Mouse (Mus musculus) midbrain, embryonic 12.5 days (tissue): ENCODE data around the gene Entpd5. TPM values are rescaled to one million over a fixed set of nuclear protein-coding genes. Genes with fewer than 3 reads are reported as not detected.
"Not testable (repeated sequence)": the region's sequence is repeated elsewhere in the genome, so short reads cannot be mapped to it uniquely, and the experiment has no call there.

Experiments used
- ATAC-seq: fragments of 200-750 bp; cut with Nextera tagmentation; 2 replicates; pipeline ENCODE4 v1.8.0; 2017; ENCODE audit warnings: low read depth, moderate TSS enrichment, moderate library complexity; ENCODE audit not compliant: low FRiP score
- H3K27ac ChIP-seq: fragments of 300-500 bp; sonication (generic); replicated peaks from 2 replicates; pipeline ENCODE4 v1.5.1; 2016; ENCODE audit warnings: mild to moderate bottlenecking
- H3K27me3 ChIP-seq: fragments of 300-500 bp; sonication (generic); 2 replicates; pipeline ENCODE4 v1.6.1; 2016; ENCODE audit warnings: mild to moderate bottlenecking
- H3K36me3 ChIP-seq: fragments of 300-500 bp; sonication (generic); 2 replicates; pipeline ENCODE4 v1.6.1; 2016
- H3K4me1 ChIP-seq: fragments of 300-500 bp; sonication (generic); 2 replicates; pipeline ENCODE4 v1.6.1; 2016
- H3K4me2 ChIP-seq: fragments of 300-500 bp; sonication (generic); replicated peaks from 2 replicates; pipeline ENCODE4 v1.6.1; 2016; ENCODE audit warnings: mild to moderate bottlenecking, moderate library complexity
- H3K4me3 ChIP-seq: fragments of 300-500 bp; sonication (generic); 2 replicates; pipeline ENCODE4 v1.5.1; 2016; ENCODE audit warnings: mild to moderate bottlenecking
- H3K9ac ChIP-seq: fragments of 300-500 bp; sonication (generic); replicated peaks from 2 replicates; pipeline ENCODE4 v1.6.1; 2016; ENCODE audit warnings: mild to moderate bottlenecking, moderate library complexity
- H3K9me3 ChIP-seq: fragments of 300-500 bp; sonication (generic); 2 replicates; pipeline ENCODE4 v1.6.1; 2016; ENCODE audit warnings: mild to moderate bottlenecking
- WGBS: fragments of 180-500 bp; shearing (Covaris S2); methylation state at CpG from one replicate; pipeline ENCODE4 v1.1.7; 2016; 5-methylcytosine and 5-hydroxymethylcytosine counted together
- polyA plus RNA-seq: library from polyadenylated mRNA; unstranded; fragments of >200 nt; fragmentation: Nextera tagmentation; extraction: Ambion mirVana; gene quantifications from 2 replicates; pipeline ENCODE4 v1.2.1, GENCODE M21; 2016

The Entpd5 gene
- polyA plus RNA-seq, 1 experiment from 2014 or later = 9.6 TPM

DNA sequence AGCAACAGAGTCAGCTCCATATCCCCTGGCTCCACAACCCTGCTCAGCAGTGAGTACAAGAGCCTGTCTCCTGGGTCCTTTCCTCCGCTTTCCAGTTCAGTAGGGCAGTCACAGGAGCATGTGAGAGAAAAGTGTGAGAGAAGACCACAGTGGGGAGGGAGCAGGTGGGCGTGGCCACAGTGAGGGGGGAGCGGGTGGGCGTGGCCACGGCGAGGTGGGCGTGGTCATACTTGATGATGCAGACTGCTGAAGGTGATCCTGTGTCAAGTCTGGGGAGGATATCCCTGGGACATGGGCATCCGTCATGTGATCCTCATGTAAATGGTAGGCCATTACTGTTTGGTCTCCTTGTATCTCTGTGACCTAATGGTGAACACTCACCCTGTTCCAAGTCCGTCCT is 41.9 kb downstream of the Entpd5 start:
- H3K9ac ChIP-seq = no peak overlapping the region
- no peak overlapping the region for H3K27ac ChIP-seq
- H3K4me3 ChIP-seq = no peak overlapping the region
- WGBS = 73% methylated on average over 9 of the region's 9 CpGs
- no peak overlapping the region for H3K4me2 ChIP-seq
- peaks cover 49% of the 10 kb centered on the region for H3K36me3 ChIP-seq
- ATAC-seq = no peak
- no peaks in the 10 kb centered on the region for H3K9me3 ChIP-seq
- peaks cover 10% of the 10 kb centered on the region for H3K4me1 ChIP-seq
- H3K27me3 ChIP-seq = no peaks in the 10 kb centered on the region

DNA sequence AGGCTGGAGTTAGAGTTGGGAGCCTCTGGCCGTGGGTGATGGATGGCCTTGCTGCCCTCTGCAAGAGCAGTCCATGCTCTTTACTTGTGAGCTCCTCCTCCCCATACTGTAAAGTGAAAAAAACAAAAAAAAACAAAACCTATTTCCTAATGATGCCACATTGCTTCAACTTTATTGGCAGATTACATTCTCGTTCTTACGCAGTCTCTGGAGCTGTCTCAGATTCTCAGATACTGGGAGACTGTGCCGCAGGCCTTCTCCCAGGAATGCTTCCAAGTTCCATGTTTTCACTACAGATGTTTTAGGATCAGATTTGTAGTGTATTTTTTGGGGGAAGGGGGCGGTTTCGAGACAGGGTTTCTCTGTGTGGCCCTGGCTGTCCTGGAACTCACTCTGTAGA is 43.7 kb downstream of the Entpd5 start:
- no peak overlapping the region for H3K4me3 ChIP-seq
- H3K27me3 ChIP-seq = no peaks in the 10 kb centered on the region
- H3K9me3 ChIP-seq = no peaks in the 10 kb centered on the region
- H3K4me1 ChIP-seq = peaks cover 21% of the 10 kb centered on the region
- H3K9ac ChIP-seq = no peak overlapping the region
- H3K4me2 ChIP-seq = no peak overlapping the region
- peaks cover 30% of the 10 kb centered on the region for H3K36me3 ChIP-seq
- no peak for ATAC-seq
- H3K27ac ChIP-seq = no peak overlapping the region
- WGBS = 96% methylated on average over 6 of the region's 6 CpGs

DNA sequence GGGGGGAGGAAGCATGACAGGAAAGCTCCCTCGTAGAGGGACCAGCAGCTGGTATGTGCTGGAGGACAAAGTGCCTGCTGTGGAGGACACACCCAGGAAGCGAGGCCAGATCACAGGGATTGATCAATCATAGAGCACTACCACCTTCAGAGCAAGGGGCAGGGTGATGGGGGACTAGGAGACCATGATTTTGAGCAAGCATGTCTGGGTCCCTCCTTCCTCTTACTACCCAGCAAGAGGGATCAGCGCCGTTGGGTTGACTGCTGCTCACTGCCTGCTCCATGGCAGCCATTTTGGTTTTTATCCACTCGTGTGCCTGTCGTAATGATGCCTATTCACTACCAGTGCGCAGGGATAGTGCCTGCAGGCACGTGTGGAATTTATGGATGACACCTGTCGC is 44.5 kb downstream of the Entpd5 start:
- 89% methylated on average over 9 of the region's 9 CpGs for WGBS
- H3K27ac ChIP-seq = no peak overlapping the region
- H3K4me3 ChIP-seq = no peak overlapping the region
- H3K4me1 ChIP-seq = peaks cover 21% of the 10 kb centered on the region
- H3K9ac ChIP-seq = no peak overlapping the region
- H3K4me2 ChIP-seq = no peak overlapping the region
- ATAC-seq = no peak
- peaks cover 22% of the 10 kb centered on the region for H3K36me3 ChIP-seq
- no peaks in the 10 kb centered on the region for H3K27me3 ChIP-seq
- no peaks in the 10 kb centered on the region for H3K9me3 ChIP-seq

DNA sequence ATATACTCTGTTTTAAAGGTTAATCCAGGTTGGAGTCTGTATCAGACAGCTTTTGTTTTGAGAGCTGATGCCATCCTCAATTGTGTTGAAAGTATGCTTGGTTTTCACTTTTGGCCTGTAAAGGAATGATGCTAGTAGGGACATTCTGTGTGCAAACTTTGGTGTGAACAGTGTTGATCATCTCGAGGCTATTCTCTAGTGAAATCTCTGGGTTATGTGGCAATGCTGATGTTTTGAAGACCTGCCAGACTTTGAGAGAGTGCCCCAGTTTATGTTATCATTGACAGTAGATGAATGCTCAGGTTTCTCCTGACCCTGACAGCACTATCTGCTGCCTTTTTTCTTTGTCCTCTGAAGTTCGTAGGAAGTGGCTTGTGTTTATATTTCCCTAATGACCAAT is 46.0 kb downstream of the Entpd5 start:
- Histone ChIP-seq H3K4me2 (peak overlapping the region; percentile 86), H3K9ac (no peak overlapping the region), H3K36me3 (peaks cover 8% of the 10 kb centered on the region; the same call in 1 of the 2 replicates), H3K4me3 (peak overlapping the region; percentile 97), H3K27ac (no peak overlapping the region), H3K27me3 (no peaks in the 10 kb centered on the region), H3K9me3 (no peaks in the 10 kb centered on the region), H3K4me1 (peaks cover 21% of the 10 kb centered on the region)
- no peak for ATAC-seq
- 72% methylated on average over 2 of the region's 2 CpGs for WGBS

DNA sequence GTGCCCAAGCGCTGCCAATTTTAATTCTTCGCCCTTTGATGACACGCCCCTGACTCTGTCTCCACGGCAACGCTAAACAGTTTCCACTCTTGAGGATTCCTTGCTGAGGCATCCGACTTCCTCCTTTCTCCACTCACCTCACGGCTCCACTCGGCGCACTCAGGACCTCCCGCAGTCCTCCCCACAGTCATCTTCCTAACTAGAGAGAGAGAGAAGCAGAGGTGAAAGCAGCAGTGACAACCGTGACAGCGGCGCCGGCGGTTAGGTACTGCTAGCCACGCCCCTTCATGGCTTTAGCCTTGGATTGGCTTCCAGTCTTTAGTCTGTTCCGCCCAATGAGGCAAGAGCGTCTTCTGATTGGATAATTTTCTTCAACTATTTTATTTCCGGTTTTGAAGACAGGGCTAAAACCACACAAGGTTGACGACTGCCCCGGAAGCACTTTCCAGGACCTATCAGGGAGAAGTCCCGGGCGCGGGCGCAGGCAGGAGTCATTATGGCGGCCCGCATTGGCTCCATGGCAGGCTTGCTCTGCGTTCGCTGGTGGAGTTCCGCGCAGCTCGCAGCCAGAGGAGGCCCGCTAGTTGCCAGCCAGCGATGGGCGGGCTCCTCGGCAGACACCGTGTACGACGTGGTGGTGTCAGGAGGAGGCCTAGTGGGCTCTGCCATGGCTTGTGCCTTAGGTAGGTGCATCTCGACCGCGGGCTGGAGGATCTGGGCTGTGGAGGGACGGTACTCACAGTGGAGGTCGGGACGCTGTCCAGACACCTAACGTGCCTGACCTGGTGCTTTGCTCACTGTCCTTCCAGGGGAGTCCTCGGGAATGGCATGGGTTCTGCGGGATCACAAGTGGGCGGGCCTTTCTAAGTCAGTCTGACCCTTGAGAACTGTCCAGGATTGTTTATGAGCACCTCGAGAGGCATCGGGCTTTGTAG is 47.0 kb downstream of the Entpd5 start, which contains the start of the genes Coq6 and Fam161b:
Gene Coq6, plus strand, starts transcription at position 103 of the 935 bp plus-strand sequence.
Gene Fam161b, minus strand, starts transcription at position 279 of the 935 bp plus-strand sequence.
- H3K4me2 ChIP-seq = peak within 1 kb of the TSS; percentile 86
- peak within 1 kb of the TSS; percentile 84 for H3K9ac ChIP-seq
- peaks cover 21% of the 10 kb centered on the region for H3K4me1 ChIP-seq
- ATAC-seq = peak; percentile 98
- no peaks in the 10 kb centered on the region for H3K9me3 ChIP-seq
- peak within 1 kb of the TSS; percentile 97 for H3K4me3 ChIP-seq
- peak within 1 kb of the TSS; percentile 65 for H3K27ac ChIP-seq
- under 1% methylated on average over 51 of the region's 51 CpGs for WGBS
- H3K36me3 ChIP-seq = peaks cover 8% of the 10 kb centered on the region
- no peaks in the 10 kb centered on the region for H3K27me3 ChIP-seq

DNA sequence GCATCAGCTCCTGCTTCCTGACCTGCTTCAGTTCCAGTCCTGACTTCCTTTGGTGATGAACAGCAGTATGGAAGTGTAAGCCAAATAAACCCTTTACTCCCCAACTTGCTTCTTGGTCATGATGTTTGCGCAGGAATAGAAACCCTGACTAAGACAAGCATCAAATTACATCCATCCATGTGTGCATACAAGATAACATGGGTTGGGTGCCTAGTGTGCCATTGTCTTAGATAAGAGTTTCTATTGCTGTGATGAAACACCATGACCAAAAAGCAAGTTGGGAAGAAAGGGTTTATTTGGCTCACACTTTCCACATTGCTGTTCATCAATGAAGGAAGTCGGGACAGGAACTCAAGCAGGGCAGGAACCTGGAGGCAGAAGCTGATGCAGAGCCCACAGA is 50.1 kb downstream of the Entpd5 start:
- H3K27ac ChIP-seq, H3K4me3 ChIP-seq, H3K9me3 ChIP-seq, H3K27me3 ChIP-seq, ATAC-seq, H3K9ac ChIP-seq, H3K4me2 ChIP-seq: not testable (repeated sequence)
- Histone ChIP-seq H3K36me3 (peaks cover 36% of the 10 kb centered on the region), H3K4me1 (peaks cover 21% of the 10 kb centered on the region)
- WGBS = 88% methylated on average over 2 of the region's 2 CpGs

DNA sequence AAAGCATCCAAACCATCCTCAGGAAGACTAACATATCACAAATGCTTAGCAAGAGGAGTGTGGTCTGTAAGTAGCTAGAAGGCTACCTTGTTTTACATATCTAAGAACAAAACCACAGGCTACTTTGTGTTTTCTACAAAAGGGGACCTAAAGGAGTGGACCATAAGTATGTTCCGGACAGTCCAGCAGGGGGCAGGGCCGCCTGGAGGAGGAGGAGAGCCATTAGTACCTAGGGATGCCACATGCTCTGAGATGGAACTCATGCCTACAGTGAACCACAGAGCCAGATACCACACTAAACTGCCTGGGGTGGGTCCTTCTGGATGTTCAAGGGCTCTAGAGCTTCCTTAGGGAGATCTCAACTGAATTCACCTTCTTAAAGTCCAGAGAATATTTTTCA is 61.6 kb downstream of the Entpd5 start:
- peaks cover 69% of the 10 kb centered on the region for H3K36me3 ChIP-seq
- no peak overlapping the region for H3K27ac ChIP-seq
- no peaks in the 10 kb centered on the region for H3K9me3 ChIP-seq
- WGBS = 32% methylated on average over 2 of the region's 2 CpGs
- ATAC-seq = no peak
- no peak overlapping the region for H3K9ac ChIP-seq
- peaks cover 8% of the 10 kb centered on the region; the same call in 1 of the 2 replicates for H3K4me1 ChIP-seq
- H3K4me2 ChIP-seq = no peak overlapping the region
- no peak overlapping the region for H3K4me3 ChIP-seq
- H3K27me3 ChIP-seq = no peaks in the 10 kb centered on the region

DNA sequence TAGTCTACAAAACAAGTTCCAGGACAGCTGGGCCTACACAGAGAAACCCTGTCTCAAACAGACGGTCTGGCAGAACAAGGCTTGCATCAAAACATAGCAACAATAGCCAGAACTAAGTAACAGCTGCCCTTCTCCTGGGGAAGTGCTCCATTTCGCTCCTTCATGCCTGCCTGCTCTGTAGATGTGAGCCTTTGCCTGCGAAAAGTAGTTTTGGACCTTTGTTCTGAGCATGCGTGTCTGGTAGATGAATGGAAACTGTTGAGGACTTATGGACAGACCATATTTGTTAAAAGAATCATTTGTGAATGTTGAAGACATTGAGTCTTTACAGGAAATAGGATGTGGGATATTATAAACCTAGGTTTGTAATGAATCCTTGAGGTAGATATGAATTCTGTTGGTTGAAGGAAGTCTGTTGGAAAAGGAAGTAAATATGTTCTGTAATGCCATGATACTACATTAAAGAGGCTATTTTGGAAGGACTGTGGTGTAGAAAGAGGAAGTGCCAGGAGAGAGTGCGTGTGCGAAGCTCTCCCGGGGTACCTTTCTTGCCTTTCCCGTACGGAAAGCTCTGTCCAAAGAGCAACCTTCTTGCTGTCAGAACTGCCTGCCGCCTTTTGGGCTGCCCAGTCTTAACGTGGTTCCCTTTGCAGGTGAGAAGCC is 71.7 kb downstream of the Entpd5 start:
- no peaks in the 10 kb centered on the region for H3K27me3 ChIP-seq
- H3K4me2 ChIP-seq = no peak overlapping the region
- no peak overlapping the region for H3K4me3 ChIP-seq
- no peaks in the 10 kb centered on the region for H3K9me3 ChIP-seq
- H3K9ac ChIP-seq = no peak overlapping the region
- no peak overlapping the region for H3K27ac ChIP-seq
- 94% methylated on average over 11 of the region's 11 CpGs for WGBS
- peaks cover 88% of the 10 kb centered on the region for H3K36me3 ChIP-seq
- ATAC-seq = no peak
- no peaks in the 10 kb centered on the region for H3K4me1 ChIP-seq

DNA sequence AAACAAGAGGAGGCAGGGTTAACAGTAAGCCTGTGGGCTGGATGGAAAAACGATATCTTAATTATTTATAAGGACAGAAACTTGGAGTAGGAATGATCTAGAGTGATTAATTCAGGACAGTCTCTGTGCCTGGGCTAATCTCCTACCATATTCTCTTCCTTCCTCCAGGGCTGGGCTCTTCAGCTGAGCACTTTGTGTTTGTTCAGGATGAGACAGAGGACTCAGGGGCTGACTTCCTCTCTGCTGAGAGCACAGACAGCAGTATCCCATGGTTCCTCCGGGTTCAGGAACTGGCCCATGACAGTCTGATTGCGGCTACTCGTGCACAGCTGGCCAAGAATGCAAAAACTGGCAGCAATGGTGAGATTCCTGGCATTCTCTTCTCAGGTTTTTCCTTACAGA is 81.7 kb downstream of the Entpd5 start:
- no peaks in the 10 kb centered on the region for H3K4me1 ChIP-seq
- no peak overlapping the region for H3K9ac ChIP-seq
- H3K27ac ChIP-seq = no peak overlapping the region
- no peak overlapping the region for H3K4me3 ChIP-seq
- no peak for ATAC-seq
- H3K27me3 ChIP-seq = no peaks in the 10 kb centered on the region
- H3K4me2 ChIP-seq = no peak overlapping the region
- H3K36me3 ChIP-seq = peaks cover 60% of the 10 kb centered on the region
- H3K9me3 ChIP-seq = no peaks in the 10 kb centered on the region
- WGBS = 94% methylated on average over 4 of the region's 4 CpGs

Other genes starting within 250 kb of the Entpd5 start
- gene Elmsan1, start 190.1 kb downstream of the Entpd5 start, polyA plus RNA-seq = 6.5 and 6.6 TPM in 2 replicates
- gene Ptgr2, start 123.8 kb downstream of the Entpd5 start, polyA plus RNA-seq = 15.2 and 18.1 TPM in 2 replicates
- 117 TPM in 2 replicates for gene Zfp410, start 92.2 kb downstream of the Entpd5 start, polyA plus RNA-seq
- 37.2 and 46.5 TPM in 2 replicates for gene Coq6, start 47.4 kb downstream of the Entpd5 start, polyA plus RNA-seq
- 12.3 and 14.2 TPM in 2 replicates for gene Fam161b, start 47.2 kb downstream of the Entpd5 start, polyA plus RNA-seq
- gene Bbof1, start within 50 bp of the Entpd5 start, polyA plus RNA-seq = 2.6 and 2.7 TPM in 2 replicates
- 27.7 and 28.7 TPM in 2 replicates for gene Rnf113a2, start 8.2 kb upstream of the Entpd5 start, polyA plus RNA-seq
- gene Aldh6a1, start 42.0 kb upstream of the Entpd5 start, polyA plus RNA-seq = 25.9 and 27.3 TPM in 2 replicates
- gene Lin52, start 42.4 kb upstream of the Entpd5 start, polyA plus RNA-seq = 36.0 and 37.0 TPM in 2 replicates
- 0.84 and 0.92 TPM in 2 replicates for gene Vsx2, start 160.7 kb upstream of the Entpd5 start, polyA plus RNA-seq
- 12.1 and 12.3 TPM in 2 replicates for gene Abcd4, start 208.4 kb upstream of the Entpd5 start, polyA plus RNA-seq
- gene Vrtn, start 232.0 kb upstream of the Entpd5 start, polyA plus RNA-seq = not detected in 2 replicates